Mouse (Mus musculus) Muller cell, postnatal 12 days (primary cell): Measurements from ENCODE around the gene Cryzl2.

ENCODE experiments used
- DNase-seq: peaks from one replicate; pipeline ENCODE4 v3.0.0-alpha.2; 2015; ENCODE audit errors: inconsistent ontology term

Gene Cryzl2

DNA sequence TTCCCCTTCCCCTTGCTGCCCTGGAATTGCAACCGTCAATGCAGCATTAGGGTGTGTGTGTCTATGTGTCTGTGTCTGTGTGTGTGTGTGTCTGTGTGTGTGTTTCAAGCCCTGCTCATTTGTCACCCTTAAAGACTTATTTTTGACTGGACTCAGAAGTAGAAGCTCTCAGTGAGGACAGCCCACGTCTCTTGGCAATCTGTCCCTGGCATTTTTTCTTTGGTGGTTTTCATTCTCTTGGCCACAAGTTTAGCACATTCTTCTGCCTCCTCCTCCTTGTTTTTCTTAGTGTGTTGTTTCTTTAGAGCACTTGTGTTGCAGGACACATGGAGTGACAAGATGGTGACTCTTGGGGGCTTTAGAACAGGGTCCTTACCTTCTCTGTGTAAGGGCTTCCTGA is 17.9 kb downstream of the Cryzl2 start:
- DNase-seq: peak; percentile 38

DNA sequence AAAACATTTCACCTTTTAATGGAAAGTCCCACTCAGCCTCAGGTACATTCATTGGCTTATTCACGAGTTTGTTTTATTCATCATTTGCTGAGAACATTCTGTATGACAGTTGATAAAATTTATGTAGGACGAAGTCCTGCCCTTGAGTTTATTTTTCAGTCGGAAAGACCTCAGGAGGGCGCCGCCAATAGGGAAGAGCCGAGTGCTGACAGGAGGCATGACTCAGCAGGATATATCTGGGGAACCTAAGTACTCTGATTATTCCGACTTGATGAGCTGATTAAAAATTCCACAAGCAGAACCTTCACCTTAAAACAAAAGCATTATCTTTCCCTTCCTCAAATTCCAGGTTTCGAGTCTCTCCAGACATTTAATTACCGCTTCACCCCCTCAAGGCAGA is 21.7 kb downstream of the Cryzl2 start:
- peak; percentile 14 for DNase-seq

DNA sequence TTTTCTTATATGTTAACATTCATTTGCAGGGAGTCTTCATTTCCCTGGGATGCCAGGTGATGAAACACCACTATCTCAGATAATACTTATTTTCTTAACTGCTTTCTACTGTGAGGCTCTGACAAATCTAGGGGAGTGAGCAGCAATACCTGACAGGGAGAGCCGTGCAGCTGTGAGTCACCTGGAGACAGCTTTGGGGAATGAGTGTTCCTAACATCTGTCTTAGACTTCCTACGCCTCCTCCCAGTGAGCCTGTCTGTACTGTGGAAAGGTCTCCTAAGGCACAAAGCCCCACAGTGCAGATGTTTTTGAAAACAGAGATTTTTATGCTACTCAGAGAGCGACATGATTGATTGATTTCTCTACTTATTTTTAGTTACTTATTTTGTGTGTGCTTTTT is 22.5 kb downstream of the Cryzl2 start:
- no peak for DNase-seq

DNA sequence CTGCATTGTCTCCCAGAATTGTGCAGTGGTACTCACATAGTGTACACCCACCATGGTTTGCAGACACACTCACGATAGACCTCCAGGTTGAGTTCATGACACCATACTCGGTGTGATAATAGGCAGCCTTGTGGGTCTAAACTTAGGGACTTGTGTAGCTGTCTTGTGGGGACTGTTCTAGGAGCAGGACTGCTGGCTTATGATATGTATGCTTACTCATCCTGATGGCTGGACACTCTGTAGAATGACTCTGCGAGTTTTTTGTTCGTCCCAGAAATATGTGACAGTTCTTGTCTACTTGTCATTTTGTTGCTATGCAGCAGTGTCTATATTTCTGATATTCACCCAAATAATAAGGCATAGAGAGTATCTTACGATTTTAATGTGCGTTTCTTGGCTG is 23.3 kb downstream of the Cryzl2 start:
- no peak for DNase-seq

DNA sequence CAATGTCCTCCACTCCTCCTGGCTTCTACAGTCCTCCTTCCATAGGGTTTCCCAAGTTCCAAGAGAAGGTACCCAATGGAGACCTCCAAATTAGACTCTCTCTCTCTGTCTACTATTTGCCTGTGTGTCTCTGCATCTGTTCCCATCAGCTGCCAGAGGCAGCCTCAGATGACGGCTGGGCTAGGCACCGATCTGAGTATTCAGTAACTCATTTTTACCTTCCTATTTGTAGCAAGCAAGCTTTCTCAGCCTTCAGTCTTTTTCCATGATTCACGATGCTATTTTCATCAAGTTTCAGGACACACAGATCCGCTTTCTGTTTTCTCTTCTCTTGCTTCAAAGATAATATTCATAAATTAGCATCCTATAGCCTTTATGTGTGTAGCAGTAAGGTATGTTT is 25.8 kb downstream of the Cryzl2 start:
- DNase-seq: no peak

DNA sequence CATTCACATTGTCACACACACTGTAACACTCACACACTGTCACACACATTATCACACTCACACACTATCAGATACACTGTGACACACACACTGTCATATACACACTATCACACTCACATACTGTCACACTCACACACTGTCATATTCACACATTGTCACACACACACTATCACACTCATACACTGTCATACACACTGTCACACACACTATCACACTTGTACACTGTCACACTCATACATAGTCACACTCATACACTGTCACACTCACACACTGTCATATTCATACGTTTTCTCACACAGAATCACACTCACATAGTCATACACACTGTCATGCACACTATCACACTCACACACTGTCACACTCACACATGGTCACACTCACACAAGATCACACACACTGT is 42.3 kb downstream of the Cryzl2 start:
- no peak for DNase-seq

DNA sequence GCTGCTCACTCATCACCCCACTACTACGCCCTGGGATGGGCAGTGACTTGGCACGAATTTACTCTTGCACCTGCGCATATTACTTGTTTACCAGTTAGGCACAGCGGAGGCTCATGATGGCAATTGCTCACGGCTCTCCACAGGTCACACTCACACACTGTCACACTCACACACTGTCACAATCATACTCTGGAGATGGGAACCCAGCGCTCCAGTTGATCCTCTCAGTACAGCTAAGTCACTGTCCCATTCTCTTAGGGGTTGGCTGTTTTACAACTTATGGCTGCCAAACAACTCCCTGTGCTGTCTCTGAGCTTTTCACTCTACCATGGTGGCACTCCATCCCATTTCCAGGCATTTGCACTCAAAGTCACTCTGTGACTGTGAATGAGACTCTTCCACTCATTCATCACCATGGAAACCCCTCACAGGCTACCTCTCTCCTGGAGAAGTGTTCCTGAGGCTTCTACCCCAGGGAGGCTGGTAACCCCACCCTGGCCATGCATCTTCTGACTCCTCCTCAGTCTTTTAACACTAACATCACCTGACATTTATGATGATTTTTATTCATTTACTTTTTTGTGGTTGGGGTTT is 43.1 kb downstream of the Cryzl2 start:
- DNase-seq: no peak

DNA sequence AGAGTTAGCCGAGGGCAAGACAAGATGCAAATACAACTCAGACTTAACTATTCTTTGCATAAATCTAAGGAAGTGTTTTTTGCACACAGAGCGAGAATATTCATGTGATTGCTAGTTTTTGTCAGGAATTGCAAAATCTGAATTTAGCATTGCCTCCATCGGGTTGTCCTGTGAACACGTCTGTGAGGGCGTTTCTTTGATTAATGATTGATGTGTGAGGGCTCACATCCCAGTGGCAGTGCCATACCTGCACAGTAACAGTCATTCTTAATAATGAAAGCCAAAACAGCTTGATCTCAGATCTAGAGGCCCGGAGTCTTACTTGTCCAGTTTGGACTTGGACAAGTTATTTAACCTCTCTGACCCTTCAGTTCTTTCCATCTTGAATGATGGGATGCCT is 44.7 kb downstream of the Cryzl2 start:
- DNase-seq: no peak

DNA sequence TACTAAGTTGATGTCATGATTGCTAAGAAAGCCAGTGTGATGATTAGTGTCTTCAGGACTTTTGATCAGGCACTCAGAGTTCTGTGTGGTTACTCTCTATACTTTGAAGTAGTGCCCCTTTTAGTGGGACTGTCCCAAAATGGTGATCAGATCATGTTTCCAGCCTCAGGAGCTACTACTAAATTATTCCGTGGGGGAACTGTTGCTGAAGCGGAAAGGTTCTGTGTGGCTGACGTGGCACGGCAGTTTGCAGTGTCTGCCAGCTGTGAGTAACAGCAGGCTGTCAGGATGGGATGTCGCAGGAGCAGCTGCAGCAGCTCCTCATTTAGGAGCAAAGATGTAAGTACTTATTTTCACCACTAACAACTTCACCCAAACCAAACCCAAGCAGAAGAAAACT is 48.1 kb downstream of the Cryzl2 start, which contains the start of gene Sec16b:
TSS of gene Sec16b (plus strand) at position 207 of the 400 bp plus-strand sequence.
- DNase-seq: peak; percentile 61

DNA sequence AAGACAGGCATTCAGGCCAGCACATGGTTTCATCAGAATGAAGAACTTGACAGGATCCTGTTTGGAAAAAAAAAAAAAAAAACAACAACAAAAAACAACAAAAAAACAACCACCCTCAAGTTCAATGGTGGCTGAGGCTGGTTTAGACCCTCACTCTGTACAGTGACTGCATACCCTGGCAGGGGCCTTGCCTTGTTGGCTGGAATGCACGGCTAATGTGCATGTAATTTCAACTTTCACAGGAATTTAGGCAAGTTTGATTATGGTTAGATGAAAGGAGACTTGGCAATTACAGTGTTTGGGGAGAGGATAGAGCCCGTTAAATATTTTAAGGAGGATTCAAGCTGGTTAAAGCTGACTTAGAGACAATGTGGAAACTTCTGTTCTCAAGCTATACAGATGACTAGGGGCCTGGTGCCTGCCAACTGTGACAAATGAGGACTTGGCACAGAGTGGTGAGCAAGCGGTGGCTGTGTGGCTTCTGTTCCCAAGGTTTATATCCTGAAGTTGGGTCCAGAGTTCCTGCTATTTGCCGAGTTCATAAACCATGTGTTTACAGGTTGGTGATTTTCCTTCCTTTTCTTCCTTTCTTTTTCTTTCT is 48.7 kb downstream of the Cryzl2 start:
- peak; percentile 82 for DNase-seq

DNA sequence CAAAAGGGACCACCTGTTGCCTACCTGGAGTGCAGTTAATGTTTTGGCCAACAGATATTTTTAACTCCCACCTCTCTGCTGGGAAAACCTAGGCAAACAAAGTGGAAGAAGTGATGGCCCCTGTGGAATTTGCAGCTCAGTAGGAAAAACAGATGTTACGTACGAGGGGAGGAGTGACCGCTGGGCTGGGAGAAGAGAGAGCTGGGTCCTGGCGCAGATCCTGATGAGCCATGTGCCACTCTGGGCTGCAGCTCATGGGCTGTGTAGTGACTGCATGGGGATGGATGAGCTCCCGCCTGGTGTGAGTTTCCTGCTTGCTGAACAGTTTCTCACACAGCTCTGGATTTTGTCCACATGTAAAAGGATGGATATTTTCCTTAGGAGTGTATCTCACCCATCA is 49.4 kb downstream of the Cryzl2 start:
- DNase-seq: peak; percentile 63

DNA sequence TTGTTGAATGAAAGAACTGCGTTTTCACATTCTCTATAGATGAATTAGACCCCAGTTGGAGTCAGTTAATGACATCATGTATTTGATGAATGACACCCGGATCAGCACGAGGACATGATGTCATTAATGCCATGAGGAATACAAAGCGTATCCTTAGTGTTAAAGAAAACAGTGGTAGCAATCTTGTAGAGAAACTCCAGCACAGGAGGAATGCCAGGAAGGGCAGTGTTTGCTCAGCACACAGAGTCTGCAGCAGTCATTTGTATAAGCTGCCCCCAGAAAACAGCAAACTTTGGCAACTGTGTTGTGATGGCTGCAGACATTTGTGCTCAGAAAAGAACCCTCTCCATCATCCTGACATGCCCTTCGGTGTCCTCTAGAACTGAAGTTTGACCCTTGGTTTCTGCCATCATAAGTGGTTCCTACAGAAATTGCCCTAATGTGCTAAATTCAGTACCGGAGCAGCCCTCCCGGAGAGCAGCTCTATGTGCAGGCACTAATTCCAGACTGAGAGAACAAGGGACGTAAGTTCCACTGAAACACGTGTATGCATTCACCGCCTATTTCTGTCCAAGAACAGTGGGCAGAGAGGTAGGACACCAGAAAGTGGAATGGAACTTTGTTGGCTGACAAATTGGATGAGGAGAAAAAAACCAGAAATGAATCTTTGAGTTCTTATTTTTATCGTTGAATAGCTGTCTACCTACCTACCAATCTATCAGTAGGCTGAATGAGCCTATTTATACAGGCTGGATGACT is 54.5 kb downstream of the Cryzl2 start:
- no peak for DNase-seq

DNA sequence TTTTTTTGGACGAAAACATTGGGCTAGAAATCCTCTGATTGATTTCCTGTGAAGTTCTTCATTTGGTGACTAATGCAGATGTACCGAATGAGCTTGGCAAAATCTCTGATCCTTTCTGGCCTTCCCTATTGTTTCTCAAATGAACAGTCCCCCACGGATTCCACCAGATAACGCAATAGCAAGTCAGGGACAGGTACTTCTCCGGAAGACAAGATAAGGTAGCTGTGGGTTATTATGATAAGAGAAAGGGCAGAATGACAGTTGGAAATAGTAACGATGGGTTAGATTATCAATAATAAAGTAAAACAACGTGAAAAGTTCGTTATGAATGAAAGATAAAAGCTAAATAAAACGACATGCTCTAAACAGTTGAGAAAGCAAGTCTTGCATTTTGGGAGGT is 55.2 kb downstream of the Cryzl2 start:
- no peak for DNase-seq

DNA sequence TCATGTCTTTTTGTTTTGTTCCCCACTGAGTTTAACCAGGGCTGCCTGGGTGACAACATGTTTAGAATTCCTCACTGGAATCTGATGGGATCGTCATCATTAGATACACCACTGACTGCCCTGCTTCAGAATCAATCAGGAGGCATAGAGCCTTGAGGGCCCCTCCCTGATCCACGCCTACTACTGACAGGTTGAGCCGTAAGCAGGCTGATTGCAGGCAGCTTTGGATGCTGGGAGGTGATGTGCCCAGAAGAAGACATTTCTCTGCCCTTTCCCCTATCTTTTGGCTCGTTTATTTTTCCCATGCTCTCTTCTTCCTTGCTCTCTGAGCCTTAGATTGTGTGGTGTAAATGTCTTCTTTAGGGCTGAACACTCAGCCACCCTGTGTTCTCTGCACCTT is 55.9 kb downstream of the Cryzl2 start:
- peak; percentile 41 for DNase-seq

DNA sequence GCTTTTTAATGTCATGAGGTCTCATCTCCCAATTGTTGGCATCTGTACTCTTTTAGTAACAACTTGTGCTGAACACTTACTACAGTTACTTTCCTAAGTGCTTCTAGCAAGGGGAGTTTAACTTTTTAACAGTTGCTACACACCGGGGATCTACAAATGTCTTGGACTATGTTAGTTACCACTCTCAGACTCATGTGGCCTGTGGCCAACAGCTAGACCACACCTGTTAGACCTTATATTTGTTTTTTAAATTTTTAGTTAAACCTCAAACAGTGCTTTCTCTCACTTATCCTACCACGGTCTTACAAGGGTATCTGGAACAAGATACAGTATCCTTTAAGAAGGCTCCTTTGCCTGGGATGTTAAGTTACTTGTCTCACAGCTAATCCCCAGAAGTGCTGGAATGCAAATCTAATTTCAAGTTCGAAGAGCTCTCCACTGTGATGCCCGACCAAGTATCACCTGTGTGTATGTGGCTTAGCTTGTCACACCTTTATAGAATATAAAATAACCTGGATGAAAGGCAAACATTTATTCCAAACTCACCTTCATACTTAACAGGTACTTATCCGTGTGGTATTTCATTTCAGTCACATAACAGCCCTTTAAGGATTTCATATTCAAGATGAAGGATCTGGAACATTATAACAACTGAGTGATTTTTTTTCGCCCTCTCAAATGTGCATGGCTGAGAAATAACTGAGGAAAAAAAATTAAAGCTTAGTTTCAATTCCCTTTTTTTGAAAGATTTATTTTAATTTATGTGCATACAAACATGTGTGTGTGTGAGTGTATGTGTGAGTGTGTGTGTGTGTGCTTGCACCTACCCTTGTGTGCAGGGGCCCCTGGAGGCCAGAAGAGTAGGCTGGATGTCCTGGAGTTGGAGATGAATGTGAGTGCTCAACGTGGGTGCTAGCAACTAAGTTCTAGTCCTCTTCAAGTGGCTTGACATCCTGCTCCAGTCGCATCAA is 58.7 kb downstream of the Cryzl2 start:
- DNase-seq: no peak

DNA sequence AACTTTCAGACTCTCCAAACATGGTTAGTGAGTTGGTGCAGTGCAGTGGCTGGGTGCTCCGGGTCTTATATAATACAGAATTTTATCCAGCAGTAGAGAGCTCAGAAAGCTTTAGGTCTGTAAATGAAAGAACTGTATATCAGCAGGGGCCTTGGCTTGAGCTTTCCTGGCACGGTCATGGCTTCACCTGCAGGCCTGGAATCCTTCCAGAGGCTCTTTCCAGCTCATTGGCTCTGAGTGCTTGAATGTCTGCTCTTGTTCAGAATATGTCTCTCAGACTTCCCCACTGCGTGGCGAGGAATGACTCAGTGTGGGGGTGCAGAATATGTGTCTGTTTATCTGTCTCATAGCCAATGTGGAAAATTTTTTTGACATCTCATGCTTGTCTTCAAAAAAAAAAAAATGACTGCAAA is 59.7 kb downstream of the Cryzl2 start:
- peak; percentile 96 for DNase-seq

DNA sequence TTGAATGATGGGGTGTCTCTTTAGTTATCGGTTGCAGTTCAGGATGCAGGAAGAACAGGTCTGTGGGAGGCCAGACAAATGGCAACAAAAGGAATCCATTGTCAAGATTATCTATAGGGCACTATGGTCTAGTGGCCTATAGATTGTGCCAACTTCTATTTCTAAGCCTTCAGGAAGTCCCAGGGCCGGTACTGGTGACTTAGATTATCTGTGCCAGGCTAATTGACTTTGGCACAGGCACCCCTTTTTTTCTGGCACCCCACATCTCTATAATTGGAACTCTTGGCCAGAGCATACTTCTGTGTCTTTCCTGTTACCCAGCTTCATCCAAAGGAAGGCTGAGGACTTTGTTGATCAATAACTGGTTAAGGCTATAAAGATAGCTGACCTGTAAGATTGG is 61.0 kb downstream of the Cryzl2 start:
- DNase-seq: no peak

DNA sequence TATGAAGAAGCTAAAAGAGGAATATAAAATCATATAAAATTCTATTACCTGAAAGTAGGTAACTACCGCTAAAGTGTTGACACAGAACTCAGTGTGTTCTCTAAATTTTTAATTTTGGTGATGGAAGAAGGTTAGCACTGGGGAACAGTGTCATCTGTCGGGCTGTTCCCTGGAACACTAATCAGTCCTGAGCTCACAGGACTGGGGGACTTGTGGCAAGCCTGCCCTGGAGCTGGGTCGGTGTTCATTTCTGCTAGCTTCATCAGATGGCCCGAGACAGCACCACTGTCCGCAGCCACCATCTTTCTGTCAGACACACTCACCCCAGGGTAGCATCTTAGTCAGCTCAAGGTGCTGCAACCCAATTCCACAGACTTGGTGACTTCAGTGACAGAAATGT is 63.9 kb downstream of the Cryzl2 start:
- no peak for DNase-seq

DNA sequence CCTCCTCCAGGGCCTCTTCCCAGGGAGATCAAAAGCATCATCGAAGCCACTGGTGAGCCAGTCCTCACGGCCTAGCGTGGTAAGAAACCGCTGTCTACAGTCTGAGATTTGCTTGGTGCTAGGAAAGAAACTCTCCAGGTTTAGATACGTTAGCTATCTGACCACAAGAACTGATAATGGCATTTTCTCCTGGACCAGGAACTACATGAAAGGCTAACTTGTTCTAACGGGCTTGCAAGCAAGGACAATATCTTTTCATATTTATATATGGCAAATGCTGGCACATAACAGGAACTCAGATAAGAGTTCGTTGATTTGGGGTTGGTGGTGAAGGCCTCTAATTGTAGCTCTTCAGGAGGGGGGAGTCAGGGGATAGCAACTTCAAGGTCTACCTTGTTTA is 66.4 kb downstream of the Cryzl2 start:
- DNase-seq: no peak

DNA sequence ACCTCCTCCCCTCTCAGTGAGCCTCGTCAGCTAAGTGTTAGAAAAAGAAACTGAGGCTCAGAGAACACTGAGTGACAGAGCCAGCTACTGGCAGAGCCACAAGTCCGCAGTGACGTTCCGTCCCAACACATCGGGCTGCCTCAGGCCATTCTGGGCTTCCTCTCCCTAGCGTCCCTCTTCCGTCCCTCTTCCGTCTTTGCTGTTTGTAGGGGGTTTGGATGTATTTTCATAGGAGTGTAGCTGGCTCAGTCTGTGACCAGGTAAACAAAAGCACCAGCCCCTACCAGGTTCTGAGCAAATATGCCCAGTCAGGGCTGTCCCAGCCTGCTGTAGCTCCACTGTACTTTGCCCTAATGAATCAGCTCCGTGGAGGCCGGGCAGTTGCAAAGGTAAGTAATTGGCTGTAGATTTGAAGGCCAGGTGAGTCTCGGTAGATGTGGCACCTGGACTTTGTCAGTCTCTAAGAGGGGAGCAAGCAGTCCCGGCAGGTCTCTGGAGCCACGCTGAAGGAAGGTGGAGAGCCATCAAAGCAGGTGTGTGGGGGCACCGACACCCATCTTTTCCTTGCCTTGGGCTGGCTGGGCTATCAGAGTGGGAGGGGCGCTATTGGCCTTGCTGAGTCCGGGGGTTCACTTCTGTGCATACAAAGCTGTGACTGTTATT is 67.4 kb downstream of the Cryzl2 start:
- DNase-seq: no peak

DNA sequence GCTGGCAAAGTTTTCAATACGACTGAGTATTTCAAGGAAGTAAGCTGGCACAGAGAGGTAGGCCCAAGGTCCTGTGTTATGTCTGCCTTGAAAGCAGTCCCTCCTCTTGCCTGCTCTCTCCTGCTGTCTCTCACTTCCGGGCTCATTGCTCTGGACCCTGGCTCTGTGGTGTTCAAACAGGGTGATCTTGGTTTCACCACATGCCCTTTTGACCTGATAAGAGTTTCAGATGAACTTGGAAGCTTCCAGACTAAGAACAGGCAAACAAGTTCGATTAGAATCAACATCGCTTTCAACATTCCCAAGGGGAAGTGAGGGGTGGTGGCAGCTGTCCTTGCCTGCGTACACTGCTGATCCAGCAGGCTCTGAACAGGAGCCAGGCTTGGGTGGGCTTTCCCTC is 68.2 kb downstream of the Cryzl2 start:
- no peak for DNase-seq
